Mouse (Mus musculus) B cell, adult (primary cell): ENCODE data around the gene Vmn1r7. TPM values are rescaled to one million over a fixed set of nuclear protein-coding genes. Genes with fewer than 3 reads are reported as not detected.

Source experiments
- total RNA-seq: library from RNA; stranded (reverse); gene quantifications from 4 replicates; pipeline ENCODE4 v1.2.4, GENCODE M21; 2023; ENCODE audit not compliant: inconsistent age

The Vmn1r7 gene
- total RNA-seq: not detected in 4 replicates

DNA sequence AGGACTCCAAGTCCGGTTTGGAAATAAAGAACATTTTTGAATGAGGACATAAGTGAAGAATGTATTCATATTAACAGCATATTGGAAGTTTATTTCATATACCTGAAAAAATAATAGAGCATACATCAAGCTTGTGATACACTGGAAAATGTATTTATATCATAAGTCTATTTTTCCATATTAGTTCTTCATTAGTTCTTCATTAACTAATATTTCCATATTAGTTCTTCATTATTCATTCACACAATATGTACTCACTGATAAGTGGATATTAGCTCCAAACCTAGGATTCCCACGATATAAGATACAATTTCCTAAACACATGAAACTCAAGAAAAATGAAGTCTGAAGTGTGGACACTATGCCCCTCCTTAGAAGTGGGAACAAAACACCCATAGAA lies at the start of gene Vmn1r7:
Vmn1r7 (minus strand) TSS at position 101 of the 400 bp plus-strand sequence.

DNA sequence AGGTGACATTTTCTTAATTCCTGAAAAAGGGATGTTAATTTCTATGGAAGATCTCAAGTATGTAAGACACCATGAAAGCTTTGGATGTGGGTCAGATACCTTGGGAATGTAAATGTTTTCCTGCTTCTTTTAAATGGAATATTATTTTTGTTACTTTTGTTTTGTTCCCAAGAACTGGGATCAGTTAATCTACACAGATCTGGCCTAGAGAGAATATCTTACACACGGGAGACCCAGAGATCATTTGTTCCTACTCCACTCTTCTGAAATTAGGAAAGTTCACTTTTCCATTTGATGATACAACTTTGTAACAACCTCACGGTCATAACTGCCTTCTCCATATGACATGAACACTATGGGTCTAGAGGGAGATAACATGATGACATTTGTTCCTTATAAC lies 41.4 kb upstream of the Vmn1r7 start, which contains the start of gene Vmn1r9:
Vmn1r9 (plus strand) TSS at position 301 of the 400 bp plus-strand sequence.

DNA sequence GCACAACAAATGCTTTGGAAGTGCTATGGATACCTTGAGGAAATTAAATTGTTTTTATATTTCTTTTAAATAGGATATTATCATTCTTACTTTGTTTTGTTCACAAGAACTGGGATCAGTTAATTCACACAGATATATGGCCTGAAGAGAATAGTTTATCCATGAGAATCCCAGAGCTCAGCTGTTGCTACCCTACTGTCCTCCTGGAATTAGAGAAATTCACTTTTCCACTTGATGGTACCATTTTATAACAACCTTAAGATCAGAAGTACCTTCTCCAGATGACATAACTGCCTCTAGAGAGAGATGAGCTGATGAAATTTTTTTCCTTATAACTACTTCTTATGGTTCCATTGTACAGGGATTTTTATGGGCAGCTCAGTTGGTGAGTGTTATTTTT lies 6.9 kb upstream of the Vmn1r7 start, which contains the start of gene Vmn1r8:
Vmn1r8 (plus strand) TSS at position 301 of the 400 bp plus-strand sequence.

DNA sequence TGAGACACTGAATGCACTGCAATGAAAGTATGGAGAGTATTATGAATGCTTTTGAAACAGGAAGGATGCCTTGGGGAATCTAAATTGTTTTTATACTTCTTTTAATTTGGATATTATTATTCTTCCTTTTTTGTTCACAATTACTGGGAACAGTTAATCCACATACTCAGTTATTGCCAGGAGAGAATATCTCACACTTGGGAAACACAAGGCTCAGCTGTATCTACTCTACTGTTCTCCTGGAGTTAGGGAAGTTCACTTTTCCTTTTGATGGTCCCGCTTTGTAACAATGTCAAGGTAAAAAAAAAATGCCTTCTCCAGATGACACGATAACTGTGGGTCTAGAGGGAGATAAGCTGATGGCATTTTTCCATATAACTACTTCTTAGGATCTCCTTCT lies 28.2 kb downstream of the Vmn1r7 start, which contains the start of gene Vmn1r6:
Vmn1r6 (plus strand) TSS at position 301 of the 400 bp plus-strand sequence.

Other genes starting within 250 kb of the Vmn1r7 start
- 64.1 to 71.3 TPM (median 69.5 TPM) in 4 replicates for gene Kbtbd2, start 227.5 kb downstream of the Vmn1r7 start, total RNA-seq
- gene Fkbp9, start 193.3 kb downstream of the Vmn1r7 start, total RNA-seq: 0.15 to 0.74 TPM (median 0.16 TPM) in 3 of 4 replicates, not detected in the other
- gene Nt5c3, start 101.4 kb downstream of the Vmn1r7 start, total RNA-seq: 52.4 to 60.6 TPM (median 55.3 TPM) in 4 replicates
- gene Vmn1r4, start 101.3 kb downstream of the Vmn1r7 start, total RNA-seq: 0.35 TPM in 1 of 4 replicates, not detected in the others
- gene Vmn1r5, start 55.1 kb downstream of the Vmn1r7 start, total RNA-seq: not detected in 4 replicates
- not detected in 4 replicates for gene Vmn1r6, start 28.1 kb downstream of the Vmn1r7 start, total RNA-seq
- gene Vmn1r8, start 7.0 kb upstream of the Vmn1r7 start, total RNA-seq: not detected in 4 replicates
- gene Vmn1r9, start 41.5 kb upstream of the Vmn1r7 start, total RNA-seq: not detected in 4 replicates
- not detected in 4 replicates for gene Vmn1r10, start 84.1 kb upstream of the Vmn1r7 start, total RNA-seq
- gene Vmn1r11, start 108.1 kb upstream of the Vmn1r7 start, total RNA-seq: not detected in 4 replicates
- gene Vmn1r12, start 131.6 kb upstream of the Vmn1r7 start, total RNA-seq: 0.06 TPM in 1 of 4 replicates, not detected in the others
- gene Vmn1r13, start 178.0 kb upstream of the Vmn1r7 start, total RNA-seq: not detected in 4 replicates
- gene Vmn1r14, start 206.4 kb upstream of the Vmn1r7 start, total RNA-seq: not detected in 4 replicates
- gene Vmn1r15, start 232.6 kb upstream of the Vmn1r7 start, total RNA-seq: not detected in 4 replicates